Mouse (Mus musculus) heart, adult 2 months (tissue): ENCODE measurements around the gene Phf5a.

Source experiments
- CTCF ChIP-seq: fragments of 200-600 bp; IDR thresholded peaks from 2 replicates; pipeline ENCODE4 v1.8.1; 2022; ENCODE audit warnings: antibody characterized with exemption, mild to moderate bottlenecking, moderate library complexity
- EP300 ChIP-seq: fragments of 200-500 bp; IDR thresholded peaks from 2 replicates; pipeline ENCODE4 v1.6.1; 2011; ENCODE audit warnings: low read depth, low read length, control low read depth; ENCODE audit not compliant: insufficient read depth
- POLR2A ChIP-seq: fragments of 200-500 bp; IDR thresholded peaks from 2 replicates; pipeline ENCODE4 v1.6.1; 2011; ENCODE audit warnings: mild to moderate bottlenecking, low read depth, low read length, control low read depth; ENCODE audit not compliant: insufficient read depth

DNA sequence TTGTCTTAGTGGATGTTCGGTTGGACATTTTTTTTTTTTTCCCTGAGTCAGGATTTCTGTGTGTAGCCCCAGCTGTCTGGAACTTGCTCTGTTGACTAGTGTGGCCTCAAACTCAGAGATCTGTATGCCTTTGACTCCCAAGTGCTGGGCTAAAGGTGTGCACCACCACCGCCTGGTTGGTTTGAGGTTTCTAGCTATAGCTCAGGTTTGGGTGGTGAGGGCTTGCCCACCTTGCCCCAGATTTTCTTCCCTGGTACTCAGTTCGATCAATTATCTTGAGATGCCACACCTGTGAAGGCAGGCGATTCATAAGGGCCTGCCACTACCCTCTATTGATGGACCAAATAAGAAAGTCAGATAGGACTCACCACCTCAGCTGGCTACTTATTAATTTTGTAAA lies 24.6 kb downstream of the Phf5a start:
- TF ChIP-seq CTCF = no peak
- TF ChIP-seq POLR2A = no peak
- 0 out of 2 replicates have a peak, but pooled peaks have one; percentile 4 for TF ChIP-seq EP300
